Mouse (Mus musculus) bone marrow, adult 2 months (tissue): Measurements from ENCODE around the gene Oser1. TPM values are rescaled to one million over a fixed set of nuclear protein-coding genes. Genes with fewer than 3 reads are reported as not detected.

Source experiments
- H3K27ac ChIP-seq: fragments of 200-500 bp; 2 replicates; pipeline ENCODE4 v1.5.1; 2012; ENCODE audit warnings: low read depth, mild to moderate bottlenecking, control low read depth, inconsistent platforms, low read length; ENCODE audit not compliant: control insufficient read depth, poor library complexity, insufficient read depth
- H3K4me1 ChIP-seq: fragments of 200-500 bp; 2 replicates; pipeline ENCODE4 v1.6.1; 2011; ENCODE audit warnings: low read length; ENCODE audit not compliant: control insufficient read depth, insufficient read depth
- H3K4me3 ChIP-seq: fragments of 200-500 bp; replicated peaks from 2 replicates; pipeline ENCODE3; 2011; ENCODE audit warnings: mild to moderate bottlenecking, low read depth, low read length, control low read depth; ENCODE audit not compliant: control insufficient read depth
- CTCF ChIP-seq: fragments of 200-500 bp; IDR thresholded peaks from 2 replicates; pipeline ENCODE4 v1.5.1; 2011; ENCODE audit warnings: low read length, control low read depth; ENCODE audit not compliant: control insufficient read depth, insufficient read depth
- POLR2A ChIP-seq: fragments of 200-500 bp; IDR thresholded peaks from 2 replicates; pipeline ENCODE4 v1.6.1; 2011; ENCODE audit warnings: low read depth, mild to moderate bottlenecking, control low read depth, low read length, borderline replicate concordance; ENCODE audit not compliant: control insufficient read depth
- WGBS: fragments of 180-500 bp; shearing (Covaris S2); methylation state at CpG from one replicate; pipeline ENCODE4 v1.1.7; 2018; 5-methylcytosine and 5-hydroxymethylcytosine counted together
- polyA plus RNA-seq: library from polyadenylated mRNA; stranded (reverse); fragments of >200 nt; gene quantifications from 2 replicates; pipeline ENCODE4 v1.2.4, GENCODE M21; 2011; ENCODE audit warnings: low replicate concordance; ENCODE audit not compliant: missing spikeins, insufficient read depth, insufficient read length

Oser1 gene
- polyA plus RNA-seq, 1 experiment, result 70.4 TPM

DNA sequence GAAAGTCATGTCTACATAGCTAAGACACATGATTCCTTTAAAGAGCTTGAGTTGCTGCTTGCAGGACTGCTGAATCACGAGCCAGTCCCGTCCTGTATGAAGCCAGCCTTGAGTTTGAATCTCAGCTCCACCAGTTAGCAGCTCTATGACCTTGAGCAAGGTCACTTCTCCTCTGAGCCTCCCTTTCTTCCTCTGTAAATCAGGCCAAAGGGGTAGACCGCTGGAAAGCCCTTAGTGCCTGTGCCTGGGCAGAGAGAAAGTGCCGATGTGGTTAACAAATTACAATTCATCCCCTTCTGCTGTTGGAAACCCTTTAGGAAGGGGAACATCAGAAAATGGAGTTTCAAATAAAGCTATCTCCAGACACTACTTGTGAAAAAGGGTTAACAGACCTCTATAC is 13.3 kb upstream of the Oser1 start:
- H3K4me3 ChIP-seq, result no peak overlapping the region
- H3K27ac ChIP-seq, result no peak overlapping the region
- no peak for TF ChIP-seq POLR2A
- no peak for TF ChIP-seq CTCF
- 39% methylated on average over 4 of the region's 4 CpGs for WGBS
- no peaks in the 10 kb centered on the region for H3K4me1 ChIP-seq

DNA sequence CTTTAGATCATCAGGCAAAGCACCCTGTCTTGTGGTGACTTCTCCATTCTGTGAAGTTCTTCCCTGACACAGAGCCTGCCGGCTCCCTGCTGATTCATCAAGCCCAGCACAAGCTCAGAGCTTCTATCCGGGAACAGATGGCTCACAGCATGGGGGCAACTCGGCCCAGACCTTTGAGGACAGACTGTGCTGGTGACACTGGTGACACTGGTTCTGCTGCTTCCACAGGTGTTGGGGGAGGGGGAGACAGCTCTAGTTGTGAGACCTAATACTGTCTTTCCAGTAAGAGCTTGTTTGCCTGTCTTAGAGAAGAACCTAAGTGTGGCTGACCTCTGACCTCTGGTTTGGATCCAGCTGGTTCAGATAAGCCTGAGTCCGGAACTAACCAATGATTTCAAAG is 9.5 kb upstream of the Oser1 start:
- H3K4me1 ChIP-seq, result no peaks in the 10 kb centered on the region
- 27% methylated on average over 4 of the region's 4 CpGs for WGBS
- H3K4me3 ChIP-seq, result no peak overlapping the region
- no peak overlapping the region for H3K27ac ChIP-seq
- TF ChIP-seq CTCF, result no peak
- TF ChIP-seq POLR2A, result no peak

DNA sequence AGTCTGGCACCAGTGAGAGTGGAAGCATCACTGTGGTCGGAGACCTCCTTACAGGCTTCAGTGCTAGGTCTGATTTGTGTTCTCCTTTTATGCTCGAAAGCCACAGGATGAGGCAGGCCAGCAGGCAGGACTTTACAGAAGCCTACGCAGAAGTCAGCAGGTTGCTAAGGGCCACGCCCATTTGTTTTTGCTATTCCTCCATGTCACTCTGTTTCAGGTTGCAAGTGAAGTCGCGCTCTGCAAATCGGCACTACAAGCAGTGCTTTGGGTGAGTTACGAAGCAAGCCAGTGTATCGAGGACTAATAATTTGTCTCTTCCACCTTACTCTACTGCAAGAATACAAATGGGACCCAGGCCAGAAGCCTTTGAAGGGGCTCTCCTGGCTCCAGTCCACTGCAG is 6.8 kb upstream of the Oser1 start:
- Histone ChIP-seq H3K27ac (no peak overlapping the region), H3K4me3 (no peak overlapping the region), H3K4me1 (no peaks in the 10 kb centered on the region)
- TF ChIP-seq CTCF (no peak), POLR2A (no peak)
- 77% methylated on average over 9 of the region's 9 CpGs for WGBS

DNA sequence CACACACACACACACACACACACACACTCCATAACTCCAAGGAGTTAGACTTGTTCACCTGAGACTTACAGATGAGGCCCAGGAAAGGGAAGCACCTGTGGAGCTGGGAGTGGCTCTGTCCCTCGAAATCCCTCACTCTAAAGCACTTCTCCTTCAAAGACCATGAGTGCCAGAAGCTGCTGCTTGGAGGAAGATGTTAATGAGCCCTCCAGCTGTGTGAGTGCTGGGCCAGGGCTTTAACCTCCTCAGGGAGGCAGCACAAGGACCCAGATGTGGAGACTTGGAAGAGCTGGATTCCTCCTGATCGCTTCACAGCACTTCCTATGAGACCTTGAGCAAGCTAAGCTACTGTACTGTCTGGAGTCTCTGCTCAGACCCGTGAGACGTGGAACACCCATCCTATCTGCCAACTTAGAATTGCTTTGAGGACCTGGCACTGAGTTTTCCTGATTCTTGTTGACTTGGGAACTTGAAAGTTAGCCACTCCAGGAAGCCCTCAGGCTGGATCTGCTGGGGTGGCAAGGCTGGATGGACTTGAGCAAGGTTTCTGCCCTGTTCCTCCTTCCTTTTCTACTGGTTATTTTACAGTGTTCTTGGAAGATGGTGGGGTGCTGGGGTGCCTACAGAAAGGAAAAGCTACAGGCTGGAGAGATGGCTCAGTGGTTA is 4.0 kb upstream of the Oser1 start:
- no peaks in the 10 kb centered on the region for H3K4me1 ChIP-seq
- no peak overlapping the region for H3K4me3 ChIP-seq
- 51% methylated on average over 4 of the region's 4 CpGs for WGBS
- no peak for TF ChIP-seq POLR2A
- no peak for TF ChIP-seq CTCF
- no peak overlapping the region for H3K27ac ChIP-seq

GRCm38 (mm10) chr2:163422895-163423660 is 1.4 kb downstream of the Oser1 start:
- TF ChIP-seq CTCF (no peak), POLR2A (no peak)
- peaks cover 1% of the 10 kb centered on the region; the same call in 1 of the 2 replicates for H3K4me1 ChIP-seq
- H3K4me3 ChIP-seq, result no peak overlapping the region
- no peak overlapping the region for H3K27ac ChIP-seq
- WGBS, result 21% methylated on average over 9 of the region's 9 CpGs

GRCm38 (mm10) chr2:163420366-163420886 is 4.1 kb downstream of the Oser1 start:
- Histone ChIP-seq H3K27ac (peak overlapping the region; percentile 21; the same call in 1 of the 2 replicates), H3K4me3 (peak overlapping the region; percentile 85), H3K4me1 (peaks cover 3% of the 10 kb centered on the region; the same call in 1 of the 2 replicates)
- TF ChIP-seq POLR2A (no peak), CTCF (no peak)
- WGBS, result 8% methylated on average over 10 of the region's 10 CpGs

DNA sequence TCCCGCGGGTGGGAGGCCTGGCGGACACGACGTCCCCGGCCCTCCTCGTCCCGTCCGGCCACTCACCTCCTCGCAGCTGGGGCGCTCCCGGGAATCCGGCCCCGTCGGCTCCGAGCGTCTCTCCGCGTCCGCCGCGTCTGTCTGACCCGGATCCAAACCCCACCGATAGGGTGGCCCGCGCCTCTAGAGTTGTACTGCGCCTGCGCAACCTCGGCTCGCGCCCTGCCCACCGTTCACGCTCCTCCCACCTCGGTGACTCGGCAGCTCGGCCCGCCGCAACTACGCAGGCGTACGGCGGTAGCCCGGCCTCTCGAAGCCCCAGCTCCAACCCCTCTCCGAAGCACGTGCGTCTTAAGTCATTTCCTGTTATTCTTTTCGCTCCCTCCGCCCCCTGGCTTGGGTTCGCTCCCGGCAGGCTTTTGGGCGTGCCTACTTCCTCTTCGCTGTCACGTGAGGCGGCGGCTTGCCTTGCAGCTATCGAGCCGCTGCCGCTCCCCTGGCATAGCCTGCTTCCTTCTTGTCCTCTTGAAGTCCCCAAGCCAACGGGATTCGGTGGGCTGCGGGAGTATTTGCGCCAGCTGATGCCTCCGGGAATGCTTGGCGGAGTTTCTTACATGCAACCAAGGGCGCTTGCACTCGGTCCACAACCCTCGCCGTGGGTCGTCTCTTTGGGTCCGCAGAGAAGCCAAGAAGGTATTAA is 5.0 kb downstream of the Oser1 start:
- H3K4me1 ChIP-seq, result peaks cover 3% of the 10 kb centered on the region; the same call in 1 of the 2 replicates
- TF ChIP-seq CTCF (peak; percentile 23; the same call in 1 of the 2 replicates), POLR2A (peak; percentile 74; the same call in 1 of the 2 replicates)

DNA sequence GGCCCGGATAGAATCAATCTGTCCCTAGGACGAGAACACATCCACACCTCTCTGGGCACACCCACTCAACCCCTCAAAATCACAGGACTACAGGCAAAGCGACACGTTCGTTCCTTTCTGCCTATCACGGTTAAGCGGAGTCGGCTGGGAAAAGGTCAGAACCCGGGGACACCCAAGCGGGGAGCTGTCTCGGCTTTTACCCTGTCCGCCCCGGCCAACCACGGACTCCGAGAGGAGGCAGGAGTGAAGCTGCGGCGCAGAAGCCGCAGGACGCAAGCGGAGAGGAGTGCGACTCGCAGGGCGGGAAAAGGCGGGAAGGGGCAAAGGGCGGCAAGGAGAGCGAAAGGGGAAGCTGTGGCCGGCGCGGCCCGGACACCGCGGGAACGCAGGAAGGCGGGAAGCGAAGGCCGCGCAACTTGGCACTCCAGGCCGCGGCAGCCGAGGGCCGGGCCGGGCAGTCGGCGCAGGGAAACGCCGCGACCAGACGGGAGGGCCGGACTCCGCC is 5.6 kb downstream of the Oser1 start:
- H3K4me1 ChIP-seq, result peaks cover 3% of the 10 kb centered on the region; the same call in 1 of the 2 replicates
- WGBS, result under 1% methylated on average over 49 of the region's 50 CpGs
- TF ChIP-seq POLR2A, result no peak
- TF ChIP-seq CTCF, result no peak
- peak overlapping the region; percentile 75 for H3K4me3 ChIP-seq
- peak overlapping the region; percentile 96 for H3K27ac ChIP-seq

More for the DNA sequence above, 5.0 kb downstream of the Oser1 start:
- under 1% methylated on average over 64 of the region's 71 CpGs for WGBS
- H3K27ac ChIP-seq, result peak overlapping the region; percentile 96
- peak overlapping the region; percentile 85 for H3K4me3 ChIP-seq
